Mouse (Mus musculus): ENCODE results near the gene Efnb3. TPM values are rescaled to one million over a fixed set of nuclear protein-coding genes. Genes with fewer than 3 reads are reported as not detected.

The Efnb3 gene
- polyA plus RNA-seq, 1 experiment from 2014 or later, result 6.3 TPM

GRCm38 (mm10) chr11:69603516-69603915 is 43.5 kb upstream of the Efnb3 start:
- no peak overlapping the region for H3K27ac ChIP-seq (ENCODE audit: low read length)
- H3K4me2 ChIP-seq (ENCODE audit: low read depth, low read length), result no peak overlapping the region
- 82% methylated on average over 8 of the region's 8 CpGs for WGBS
- no peak overlapping the region for H3K4me3 ChIP-seq (ENCODE audit: low read length)
- H3K9ac ChIP-seq (ENCODE audit: low read depth, low read length), result no peak overlapping the region
- no peaks in the 10 kb centered on the region for H3K9me3 ChIP-seq (ENCODE audit: control insufficient read depth, low read length)
- H3K4me1 ChIP-seq (ENCODE audit: control insufficient read depth, insufficient read depth, low read length), result peaks cover 34% of the 10 kb centered on the region
- ATAC-seq, result no peak
- peaks cover 12% of the 10 kb centered on the region; the same call in 1 of the 2 replicates for H3K27me3 ChIP-seq (replicated peaks; ENCODE audit: control insufficient read depth, insufficient read depth, low read length)
- no peaks in the 10 kb centered on the region for H3K36me3 ChIP-seq (ENCODE audit: control insufficient read depth, insufficient read depth, low read length)

DNA sequence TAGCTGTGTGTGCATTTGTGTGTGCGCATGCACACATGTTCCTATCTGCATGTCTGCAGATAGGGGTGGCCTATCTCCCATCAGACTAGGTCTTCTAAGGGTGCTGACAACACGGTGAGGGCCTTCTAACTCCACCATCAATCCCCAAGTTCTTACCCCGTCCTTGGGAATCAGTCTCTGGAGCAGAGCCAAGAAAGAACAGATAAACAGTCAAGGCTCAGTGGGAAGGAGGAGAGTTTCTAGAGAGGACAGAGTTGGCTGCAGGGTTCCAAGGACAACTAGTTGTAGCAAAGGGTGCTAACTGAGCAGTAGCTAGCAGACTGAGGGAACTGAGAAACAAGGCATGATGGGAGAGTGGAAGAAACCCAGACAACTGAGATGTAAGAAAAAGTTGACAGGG is 41.8 kb upstream of the Efnb3 start:
- H3K27me3 ChIP-seq (replicated peaks; ENCODE audit: control insufficient read depth, insufficient read depth, low read length), result peaks cover 12% of the 10 kb centered on the region; the same call in 1 of the 2 replicates
- H3K9ac ChIP-seq (ENCODE audit: low read depth, low read length), result no peak overlapping the region
- H3K9me3 ChIP-seq (ENCODE audit: control insufficient read depth, low read length), result no peaks in the 10 kb centered on the region
- no peak overlapping the region for H3K27ac ChIP-seq (ENCODE audit: low read length)
- ATAC-seq, result no peak
- H3K36me3 ChIP-seq (ENCODE audit: control insufficient read depth, insufficient read depth, low read length), result no peaks in the 10 kb centered on the region
- H3K4me1 ChIP-seq (ENCODE audit: control insufficient read depth, insufficient read depth, low read length), result peaks cover 34% of the 10 kb centered on the region
- no peak overlapping the region for H3K4me2 ChIP-seq (ENCODE audit: low read depth, low read length)
- H3K4me3 ChIP-seq (ENCODE audit: low read length), result no peak overlapping the region
- 49% methylated on average over 3 of the region's 3 CpGs for WGBS

DNA sequence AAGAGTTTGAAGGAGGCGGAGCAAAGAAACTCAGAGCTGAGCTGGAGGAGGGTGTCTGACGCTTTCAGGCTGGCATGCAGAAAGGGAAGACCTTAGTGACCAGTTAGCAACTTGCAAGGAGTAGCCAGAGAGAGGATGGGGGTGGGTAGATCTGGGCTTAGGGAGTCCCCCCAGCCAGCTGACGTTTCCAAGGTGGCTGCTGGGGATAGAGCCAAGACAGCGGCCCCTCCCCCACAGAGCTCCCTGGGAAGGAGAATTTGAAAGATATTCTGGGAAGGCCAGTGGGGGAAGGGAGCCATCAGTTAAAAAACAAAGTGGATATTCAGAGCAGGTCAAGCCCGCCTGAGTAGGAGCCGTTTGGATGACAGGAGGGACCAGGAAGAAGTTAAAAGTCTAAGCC is 40.1 kb upstream of the Efnb3 start:
- H3K9ac ChIP-seq (ENCODE audit: low read depth, low read length), result 0 out of 2 replicates have a peak overlapping the region, but pooled peaks have one; percentile 19
- ATAC-seq, result peak; percentile 38; the same call in 1 of the 2 replicates
- H3K9me3 ChIP-seq (ENCODE audit: control insufficient read depth, low read length), result no peaks in the 10 kb centered on the region
- H3K27me3 ChIP-seq (replicated peaks; ENCODE audit: control insufficient read depth, insufficient read depth, low read length), result peaks cover 8% of the 10 kb centered on the region; the same call in 1 of the 2 replicates
- no peak overlapping the region for H3K4me3 ChIP-seq (ENCODE audit: low read length)
- no peaks in the 10 kb centered on the region for H3K36me3 ChIP-seq (ENCODE audit: control insufficient read depth, insufficient read depth, low read length)
- 19% methylated on average over 6 of the region's 6 CpGs for WGBS
- H3K4me1 ChIP-seq (ENCODE audit: control insufficient read depth, insufficient read depth, low read length), result peaks cover 28% of the 10 kb centered on the region
- H3K4me2 ChIP-seq (ENCODE audit: low read depth, low read length), result peak overlapping the region; percentile 4; the same call in 1 of the 2 replicates
- H3K27ac ChIP-seq (ENCODE audit: low read length), result peak overlapping the region; percentile 25

- 0 out of 2 replicates have a peak overlapping the region, but pooled peaks have one; percentile 4 for H3K4me2 ChIP-seq (ENCODE audit: low read depth, low read length)
- whole genome bisulfite sequencing, result 14% methylated on average over 9 of the region's 9 CpGs
These were observed 39.4 kb upstream of the Efnb3 start for GRCm38 (mm10) chr11:69599436-69599835.

GRCm38 (mm10) chr11:69594853-69595252 is 34.8 kb upstream of the Efnb3 start:
- Histone ChIP-seq H3K4me1 (ENCODE audit: control insufficient read depth, insufficient read depth, low read length) (peaks cover 8% of the 10 kb centered on the region), H3K4me2 (ENCODE audit: low read depth, low read length) (no peak overlapping the region), H3K4me3 (ENCODE audit: low read length) (no peak overlapping the region), H3K36me3 (ENCODE audit: control insufficient read depth, insufficient read depth, low read length) (peaks cover 8% of the 10 kb centered on the region), H3K27me3 (replicated peaks; ENCODE audit: control insufficient read depth, insufficient read depth, low read length) (no peaks in the 10 kb centered on the region), H3K9me3 (ENCODE audit: control insufficient read depth, low read length) (no peaks in the 10 kb centered on the region), H3K27ac (ENCODE audit: low read length) (no peak overlapping the region), H3K9ac (ENCODE audit: low read depth, low read length) (no peak overlapping the region)
- no peak for ATAC-seq
- WGBS, result 96% methylated on average over 6 of the region's 6 CpGs

More at GRCm38 (mm10) chr11:69599436-69599835, 39.4 kb upstream of the Efnb3 start:
- H3K9me3 ChIP-seq (ENCODE audit: control insufficient read depth, low read length), result no peaks in the 10 kb centered on the region
- peaks cover 22% of the 10 kb centered on the region for H3K4me1 ChIP-seq (ENCODE audit: control insufficient read depth, insufficient read depth, low read length)
- no peak for ATAC-seq
- H3K9ac ChIP-seq (ENCODE audit: low read depth, low read length), result 0 out of 2 replicates have a peak overlapping the region, but pooled peaks have one; percentile 19
- H3K27ac ChIP-seq (ENCODE audit: low read length), result peak overlapping the region; percentile 41; the same call in 1 of the 2 replicates
- H3K27me3 ChIP-seq (replicated peaks; ENCODE audit: control insufficient read depth, insufficient read depth, low read length), result peaks cover 1% of the 10 kb centered on the region; the same call in 1 of the 2 replicates
- no peaks in the 10 kb centered on the region for H3K36me3 ChIP-seq (ENCODE audit: control insufficient read depth, insufficient read depth, low read length)
- no peak overlapping the region for H3K4me3 ChIP-seq (ENCODE audit: low read length)

- no peaks in the 10 kb centered on the region for H3K4me1 ChIP-seq (ENCODE audit: control insufficient read depth, insufficient read depth, low read length)
- WGBS, result 85% methylated on average over 4 of the region's 4 CpGs
- H3K4me3 ChIP-seq (ENCODE audit: low read length), result no peak overlapping the region
- H3K4me2 ChIP-seq (ENCODE audit: low read depth, low read length), result no peak overlapping the region
- H3K9me3 ChIP-seq (ENCODE audit: control insufficient read depth, low read length), result no peaks in the 10 kb centered on the region
- no peak overlapping the region for H3K27ac ChIP-seq (ENCODE audit: low read length)
- H3K36me3 ChIP-seq (ENCODE audit: control insufficient read depth, insufficient read depth, low read length), result peaks cover 26% of the 10 kb centered on the region
- H3K27me3 ChIP-seq (replicated peaks; ENCODE audit: control insufficient read depth, insufficient read depth, low read length), result no peaks in the 10 kb centered on the region
- no peak for ATAC-seq
- no peak overlapping the region for H3K9ac ChIP-seq (ENCODE audit: low read depth, low read length)
These were observed 32.8 kb upstream of the Efnb3 start for GRCm38 (mm10) chr11:69592799-69593198.

DNA sequence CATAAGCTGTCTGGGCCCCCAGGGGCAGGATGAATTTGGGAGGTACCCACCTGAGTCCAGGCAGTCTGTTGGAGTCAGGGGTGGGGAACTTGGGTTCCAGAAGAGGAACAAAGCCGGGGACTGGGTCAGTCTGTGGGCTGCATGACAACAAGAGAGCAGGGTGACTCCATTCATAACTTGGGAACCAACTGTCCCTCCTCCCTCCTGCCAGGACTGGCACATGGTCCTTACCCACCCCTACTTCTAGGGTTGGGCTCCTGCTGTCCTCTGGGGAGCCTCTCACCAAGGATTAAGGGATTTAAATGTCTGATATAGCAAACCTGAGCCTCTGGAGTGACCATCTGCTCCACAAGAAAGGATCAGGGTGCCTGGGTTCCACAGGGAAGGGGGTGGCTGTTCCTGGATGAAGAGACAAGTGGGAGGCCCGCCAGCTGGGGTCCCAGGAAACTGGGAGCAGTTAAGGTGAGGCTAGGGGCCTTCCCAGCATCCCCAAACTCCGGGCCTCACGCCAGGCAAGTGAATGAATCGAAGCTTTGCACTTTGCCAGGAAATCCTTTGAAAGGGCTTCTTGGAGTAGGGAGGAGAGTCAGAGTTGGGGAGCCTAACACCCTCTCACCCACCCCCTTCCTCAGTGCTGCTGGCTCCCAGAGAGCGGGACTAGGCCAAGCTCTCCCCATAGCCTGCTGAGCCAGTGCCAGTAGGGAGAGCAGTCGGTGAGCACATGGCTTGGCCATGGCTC is 32.1 kb upstream of the Efnb3 start:
- no peaks in the 10 kb centered on the region for H3K27me3 ChIP-seq (replicated peaks; ENCODE audit: control insufficient read depth, insufficient read depth, low read length)
- H3K27ac ChIP-seq (ENCODE audit: low read length), result no peak overlapping the region
- no peak overlapping the region for H3K4me2 ChIP-seq (ENCODE audit: low read depth, low read length)
- WGBS, result 84% methylated on average over 7 of the region's 7 CpGs
- ATAC-seq, result no peak
- no peaks in the 10 kb centered on the region for H3K4me1 ChIP-seq (ENCODE audit: control insufficient read depth, insufficient read depth, low read length)
- no peaks in the 10 kb centered on the region for H3K9me3 ChIP-seq (ENCODE audit: control insufficient read depth, low read length)
- H3K9ac ChIP-seq (ENCODE audit: low read depth, low read length), result no peak overlapping the region
- no peak overlapping the region for H3K4me3 ChIP-seq (ENCODE audit: low read length)
- peaks cover 29% of the 10 kb centered on the region for H3K36me3 ChIP-seq (ENCODE audit: control insufficient read depth, insufficient read depth, low read length)

GRCm38 (mm10) chr11:69591424-69591823 is 31.4 kb upstream of the Efnb3 start:
- no peaks in the 10 kb centered on the region for H3K27me3 ChIP-seq (replicated peaks; ENCODE audit: control insufficient read depth, insufficient read depth, low read length)
- no peak overlapping the region for H3K9ac ChIP-seq (ENCODE audit: low read depth, low read length)
- no peaks in the 10 kb centered on the region for H3K9me3 ChIP-seq (ENCODE audit: control insufficient read depth, low read length)
- H3K4me2 ChIP-seq (ENCODE audit: low read depth, low read length), result no peak overlapping the region
- ATAC-seq, result no peak
- H3K4me3 ChIP-seq (ENCODE audit: low read length), result no peak overlapping the region
- H3K36me3 ChIP-seq (ENCODE audit: control insufficient read depth, insufficient read depth, low read length), result peaks cover 29% of the 10 kb centered on the region
- H3K27ac ChIP-seq (ENCODE audit: low read length), result no peak overlapping the region
- WGBS, result 88% methylated on average over 3 of the region's 3 CpGs
- no peaks in the 10 kb centered on the region for H3K4me1 ChIP-seq (ENCODE audit: control insufficient read depth, insufficient read depth, low read length)

GRCm38 (mm10) chr11:69590622-69591021 is 30.6 kb upstream of the Efnb3 start:
- Histone ChIP-seq H3K4me1 (ENCODE audit: control insufficient read depth, insufficient read depth, low read length) (no peaks in the 10 kb centered on the region), H3K4me3 (ENCODE audit: low read length) (no peak overlapping the region), H3K27ac (ENCODE audit: low read length) (no peak overlapping the region), H3K9me3 (ENCODE audit: control insufficient read depth, low read length) (no peaks in the 10 kb centered on the region), H3K4me2 (ENCODE audit: low read depth, low read length) (no peak overlapping the region), H3K27me3 (replicated peaks; ENCODE audit: control insufficient read depth, insufficient read depth, low read length) (no peaks in the 10 kb centered on the region), H3K9ac (ENCODE audit: low read depth, low read length) (no peak overlapping the region), H3K36me3 (ENCODE audit: control insufficient read depth, insufficient read depth, low read length) (peaks cover 29% of the 10 kb centered on the region)
- ATAC-seq, result no peak
- WGBS, result 90% methylated on average over 8 of the region's 8 CpGs

Measured in intestine, embryonic 16.5 days (tissue).